Comparison of ENCODE assay signal across 18 mouse cellular contexts in the genomic region with DNA sequence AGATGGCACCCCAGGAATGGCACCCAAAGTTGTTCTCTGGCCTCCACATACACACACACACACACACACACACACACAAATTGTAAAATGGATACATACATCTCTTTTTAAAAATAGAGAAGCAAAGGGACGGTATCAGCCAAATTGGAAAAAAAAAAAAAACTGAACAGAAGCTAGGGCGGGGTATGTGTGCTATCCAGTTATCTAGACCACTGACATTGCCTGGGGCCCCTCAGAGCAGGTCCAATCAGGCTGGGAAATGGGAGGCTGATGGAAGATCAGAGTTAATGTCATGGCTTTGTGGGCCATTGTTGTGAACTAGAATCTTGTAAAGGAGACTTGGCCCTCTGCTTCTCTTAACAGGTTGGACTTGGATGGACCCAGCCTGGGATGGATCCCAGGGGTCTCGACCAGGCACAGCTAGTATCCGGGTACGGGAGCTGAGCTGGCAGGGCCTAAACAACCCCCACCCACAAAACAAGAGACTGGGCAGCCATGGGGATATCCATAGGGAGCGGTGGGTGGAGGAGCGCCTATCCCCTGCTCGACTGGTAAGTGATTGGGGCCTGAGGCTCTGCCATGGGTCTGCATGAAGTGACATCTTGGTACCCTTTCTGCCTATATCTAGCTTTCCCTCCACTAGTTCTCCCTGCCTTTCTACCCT. TPM values are rescaled to one million over a fixed set of nuclear protein-coding genes. Genes with fewer than 3 reads are reported as not detected.
"Had no signal": no experiment of that assay in that cellular context is flagged by ENCODE, and none has a peak within 500 bp of the region (broad histone marks: within the 10 kb centered on the region; RNA-seq: fewer than 3 reads in every experiment).

No protein-coding gene starts in this region.

- H3K27me3 ChIP-seq: intestine, embryonic 15.5 days; neural tube, embryonic 13.5 days had no signal

- H3K9ac ChIP-seq: intestine, embryonic 15.5 days; neural tube, embryonic 13.5 days had no signal

- H3K4me3 ChIP-seq: intestine, embryonic 15.5 days; layer of hippocampus, adult 2 months; limb, embryonic 10.5 days; neural tube, embryonic 13.5 days had no signal

- H3K4me2 ChIP-seq: intestine, embryonic 15.5 days; neural tube, embryonic 13.5 days had no signal

- H3K9me3 ChIP-seq: intestine, embryonic 15.5 days; limb, embryonic 10.5 days; neural tube, embryonic 13.5 days had no signal

- ATAC-seq: intestine, embryonic 15.5 days; lung, postnatal 0 days had no signal

- DNase-seq: kidney, adult 18-20 months; kidney, postnatal 10 days; kidney, postnatal 4 days; lung, adult 2 months; lung, postnatal 36 days; midbrain, embryonic 14.5 days; right cerebral cortex, postnatal 14 days; thymus, adult 2 months; thymus, postnatal 25 days had no signal

- H3K27ac ChIP-seq: intestine, embryonic 15.5 days; layer of hippocampus, adult 2 months; limb, embryonic 10.5 days; neural tube, embryonic 13.5 days had no signal

RNA-seq across cellular contexts. Expression of a gene that starts 17.1 kb away (rescaled TPM):
- total RNA-seq: layer of hippocampus, adult 2 months; layer of hippocampus, postnatal 14 days; left cerebral cortex, adult 18-20 months; left cerebral cortex, postnatal 14 days; monocyte, adult 5-6 weeks had no signal
